Mouse (Mus musculus): Measurements from ENCODE around the gene Slc47a2. TPM values are rescaled to one million over a fixed set of nuclear protein-coding genes. Genes with fewer than 3 reads are reported as not detected.

Slc47a2 gene
- polyA plus RNA-seq, 1 experiment: 0.01 TPM

- Histone ChIP-seq H3ac (ENCODE audit: control insufficient read depth, insufficient read length) (no peak overlapping the region), H3K79me2 (ENCODE audit: control insufficient read depth, insufficient read depth) (no peaks in the 10 kb centered on the region), H3K27me3 (ENCODE audit: control insufficient read depth, insufficient read depth, insufficient read length) (peaks cover 11% of the 10 kb centered on the region), H3K4me3 (no peak overlapping the region), H3K4me2 (ENCODE audit: low read depth) (no peak overlapping the region), H3K36me3 (ENCODE audit: control insufficient read depth, insufficient read depth) (no peaks in the 10 kb centered on the region)
- TF ChIP-seq REST (IDR thresholded peaks at IDR 0.05; ENCODE audit: insufficient read depth, insufficient read length): no peak
- TF ChIP-seq E2F4 (IDR thresholded peaks at IDR 0.05; ENCODE audit: insufficient read depth): no peak
- no peak for TF ChIP-seq POLR2A (IDR thresholded peaks at IDR 0.05; ENCODE audit: insufficient read length, low read depth)
- TF ChIP-seq USF1 (IDR thresholded peaks at IDR 0.05; ENCODE audit: low read depth): no peak
- no peak for TF ChIP-seq SRF (IDR thresholded peaks at IDR 0.05; ENCODE audit: control insufficient read depth, insufficient read length, low read depth)
- no peak for TF ChIP-seq TCF12 (IDR thresholded peaks at IDR 0.05; ENCODE audit: insufficient read depth, poor library complexity, severe bottlenecking)
- TF ChIP-seq TCF3 (IDR thresholded peaks at IDR 0.05; ENCODE audit: insufficient read length, low read depth): no peak
- TF ChIP-seq CEBPB (IDR thresholded peaks at IDR 0.05; ENCODE audit: insufficient read depth, poor library complexity, severe bottlenecking): no peak
- TF ChIP-seq POLR2AphosphoS2 (IDR thresholded peaks at IDR 0.05; ENCODE audit: insufficient read length, low read depth): no peak
- no peak for TF ChIP-seq MYOG (IDR thresholded peaks at IDR 0.05; ENCODE audit: control insufficient read depth in 1 of 3, insufficient read depth in 1 of 3, insufficient read length in 2 of 3, low read depth in 2 of 3)
Observed at GRCm38 (mm10) chr11:61352138-61352651, 9.5 kb upstream of the Slc47a2 start.

- Histone ChIP-seq H3K4me2 (ENCODE audit: low read depth) (no peak overlapping the region), H3ac (ENCODE audit: control insufficient read depth, insufficient read length) (no peak overlapping the region), H3K27me3 (ENCODE audit: control insufficient read depth, insufficient read depth, insufficient read length) (peaks cover 25% of the 10 kb centered on the region), H3K36me3 (ENCODE audit: control insufficient read depth, insufficient read depth) (no peaks in the 10 kb centered on the region), H3K79me2 (ENCODE audit: control insufficient read depth, insufficient read depth) (no peaks in the 10 kb centered on the region), H3K4me3 (no peak overlapping the region)
- TF ChIP-seq TCF3 (IDR thresholded peaks at IDR 0.05; ENCODE audit: insufficient read length, low read depth) (no peak), USF1 (IDR thresholded peaks at IDR 0.05; ENCODE audit: low read depth) (peak; percentile 59)
Observed at GRCm38 (mm10) chr11:61349337-61349736, 6.7 kb upstream of the Slc47a2 start.

GRCm38 (mm10) chr11:61346133-61346532 lies 3.5 kb upstream of the Slc47a2 start:
- Histone ChIP-seq H3K4me2 (ENCODE audit: low read depth) (no peak overlapping the region), H3ac (ENCODE audit: control insufficient read depth, insufficient read length) (no peak overlapping the region), H3K36me3 (ENCODE audit: control insufficient read depth, insufficient read depth) (no peaks in the 10 kb centered on the region), H3K79me2 (ENCODE audit: control insufficient read depth, insufficient read depth) (no peaks in the 10 kb centered on the region), H3K27me3 (ENCODE audit: control insufficient read depth, insufficient read depth, insufficient read length) (peaks cover 48% of the 10 kb centered on the region), H3K4me3 (no peak overlapping the region)
- TF ChIP-seq CEBPB (IDR thresholded peaks at IDR 0.05; ENCODE audit: insufficient read depth, poor library complexity, severe bottlenecking) (no peak), TCF12 (IDR thresholded peaks at IDR 0.05; ENCODE audit: insufficient read depth, poor library complexity, severe bottlenecking) (no peak), E2F4 (IDR thresholded peaks at IDR 0.05; ENCODE audit: insufficient read depth) (no peak), REST (IDR thresholded peaks at IDR 0.05; ENCODE audit: insufficient read depth, insufficient read length) (no peak), SRF (IDR thresholded peaks at IDR 0.05; ENCODE audit: control insufficient read depth, insufficient read length, low read depth) (no peak), USF1 (IDR thresholded peaks at IDR 0.05; ENCODE audit: low read depth) (no peak), POLR2AphosphoS2 (IDR thresholded peaks at IDR 0.05; ENCODE audit: insufficient read length, low read depth) (no peak), POLR2A (IDR thresholded peaks at IDR 0.05; ENCODE audit: insufficient read length, low read depth) (no peak), MYOD1 (IDR thresholded peaks at IDR 0.05; ENCODE audit: control insufficient read depth in 1 of 3, insufficient read length in 2 of 3, low read depth in 2 of 3) (no peak), MAX (IDR thresholded peaks at IDR 0.05; ENCODE audit: low read depth) (no peak), TCF3 (IDR thresholded peaks at IDR 0.05; ENCODE audit: insufficient read length, low read depth) (no peak)

- TF ChIP-seq MAX (IDR thresholded peaks at IDR 0.05; ENCODE audit: low read depth) (no peak), MYOD1 (IDR thresholded peaks at IDR 0.05; ENCODE audit: control insufficient read depth in 1 of 3, insufficient read length in 2 of 3, low read depth in 2 of 3) (no peak), SRF (IDR thresholded peaks at IDR 0.05; ENCODE audit: control insufficient read depth, insufficient read length, low read depth) (no peak), MYOG (IDR thresholded peaks at IDR 0.05; ENCODE audit: control insufficient read depth in 1 of 3, insufficient read depth in 1 of 3, insufficient read length in 2 of 3, low read depth in 2 of 3) (no peak), POLR2AphosphoS2 (IDR thresholded peaks at IDR 0.05; ENCODE audit: insufficient read length, low read depth) (no peak), TCF3 (IDR thresholded peaks at IDR 0.05; ENCODE audit: insufficient read length, low read depth) (no peak), CEBPB (IDR thresholded peaks at IDR 0.05; ENCODE audit: insufficient read depth, poor library complexity, severe bottlenecking) (no peak), REST (IDR thresholded peaks at IDR 0.05; ENCODE audit: insufficient read depth, insufficient read length) (no peak), USF1 (IDR thresholded peaks at IDR 0.05; ENCODE audit: low read depth) (no peak), E2F4 (IDR thresholded peaks at IDR 0.05; ENCODE audit: insufficient read depth) (no peak), TCF12 (IDR thresholded peaks at IDR 0.05; ENCODE audit: insufficient read depth, poor library complexity, severe bottlenecking) (no peak), POLR2A (IDR thresholded peaks at IDR 0.05; ENCODE audit: insufficient read length, low read depth) (no peak)
- H3ac ChIP-seq (ENCODE audit: control insufficient read depth, insufficient read length): no peak overlapping the region
- peaks cover 40% of the 10 kb centered on the region for H3K27me3 ChIP-seq (ENCODE audit: control insufficient read depth, insufficient read depth, insufficient read length)
- H3K4me2 ChIP-seq (ENCODE audit: low read depth): peak overlapping the region; percentile 44
- no peaks in the 10 kb centered on the region for H3K36me3 ChIP-seq (ENCODE audit: control insufficient read depth, insufficient read depth)
- no peak overlapping the region for H3K4me3 ChIP-seq
- H3K79me2 ChIP-seq (ENCODE audit: control insufficient read depth, insufficient read depth): no peaks in the 10 kb centered on the region
Observed at GRCm38 (mm10) chr11:61341971-61342370, 689 bp downstream of the Slc47a2 start.

GRCm38 (mm10) chr11:61341233-61341632 lies 1.4 kb downstream of the Slc47a2 start:
- no peak overlapping the region for H3K4me3 ChIP-seq
- H3K4me2 ChIP-seq (ENCODE audit: low read depth): no peak overlapping the region
- H3K79me2 ChIP-seq (ENCODE audit: control insufficient read depth, insufficient read depth): no peaks in the 10 kb centered on the region
- H3K27me3 ChIP-seq (ENCODE audit: control insufficient read depth, insufficient read depth, insufficient read length): peaks cover 39% of the 10 kb centered on the region
- H3K36me3 ChIP-seq (ENCODE audit: control insufficient read depth, insufficient read depth): no peaks in the 10 kb centered on the region
- TF ChIP-seq POLR2AphosphoS2 (IDR thresholded peaks at IDR 0.05; ENCODE audit: insufficient read length, low read depth): no peak
- no peak for TF ChIP-seq CEBPB (IDR thresholded peaks at IDR 0.05; ENCODE audit: insufficient read depth, poor library complexity, severe bottlenecking)
- no peak for TF ChIP-seq SRF (IDR thresholded peaks at IDR 0.05; ENCODE audit: control insufficient read depth, insufficient read length, low read depth)
- no peak for TF ChIP-seq REST (IDR thresholded peaks at IDR 0.05; ENCODE audit: insufficient read depth, insufficient read length)
- no peak for TF ChIP-seq E2F4 (IDR thresholded peaks at IDR 0.05; ENCODE audit: insufficient read depth)
- TF ChIP-seq TCF12 (IDR thresholded peaks at IDR 0.05; ENCODE audit: insufficient read depth, poor library complexity, severe bottlenecking): no peak
- TF ChIP-seq USF1 (IDR thresholded peaks at IDR 0.05; ENCODE audit: low read depth): no peak
- TF ChIP-seq MYOD1 (IDR thresholded peaks at IDR 0.05; ENCODE audit: control insufficient read depth in 1 of 3, insufficient read length in 2 of 3, low read depth in 2 of 3): no peak
- no peak for TF ChIP-seq POLR2A (IDR thresholded peaks at IDR 0.05; ENCODE audit: insufficient read length, low read depth)
- no peak for TF ChIP-seq MAX (IDR thresholded peaks at IDR 0.05; ENCODE audit: low read depth)
- no peak for TF ChIP-seq MYOG (IDR thresholded peaks at IDR 0.05; ENCODE audit: control insufficient read depth in 1 of 3, insufficient read depth in 1 of 3, insufficient read length in 2 of 3, low read depth in 2 of 3)
- TF ChIP-seq TCF3 (IDR thresholded peaks at IDR 0.05; ENCODE audit: insufficient read length, low read depth): no peak
- no peak overlapping the region for H3ac ChIP-seq (ENCODE audit: control insufficient read depth, insufficient read length)

Measured in myocyte (in vitro differentiated cells).